Mouse (Mus musculus) stomach, embryonic 14.5 days (tissue): ENCODE measurements around the gene Bcas2. TPM values are rescaled to one million over a fixed set of nuclear protein-coding genes. Genes with fewer than 3 reads are reported as not detected.
"Not testable (repeated sequence)": the region's sequence is repeated elsewhere in the genome, so short reads cannot be mapped to it uniquely, and the experiment has no call there.

Experiments used
- ATAC-seq: fragments of 200-750 bp; cut with Nextera tagmentation; 2 replicates; pipeline ENCODE4 v1.8.0; 2017; ENCODE audit warnings: low read depth, moderate TSS enrichment; ENCODE audit not compliant: insufficient number of reproducible peaks, insufficient read depth, low FRiP score
- H3K27ac ChIP-seq: fragments of 300-500 bp; sonication (generic); 2 replicates; pipeline ENCODE4 v1.5.1; 2014; ENCODE audit warnings: mild to moderate bottlenecking, low read length, moderate library complexity, mixed read lengths
- H3K27me3 ChIP-seq: fragments of 300-500 bp; sonication (generic); 2 replicates; pipeline ENCODE4 v1.6.1; 2014; ENCODE audit warnings: low read length, control low read depth, mixed read lengths; ENCODE audit not compliant: control insufficient read depth, insufficient read depth
- H3K36me3 ChIP-seq: fragments of 300-500 bp; sonication (generic); 2 replicates; pipeline ENCODE4 v1.6.1; 2014; ENCODE audit warnings: mild to moderate bottlenecking, control low read depth, low read length, moderate library complexity, mixed read lengths; ENCODE audit not compliant: control insufficient read depth, insufficient read depth
- H3K4me1 ChIP-seq: fragments of 300-500 bp; sonication (generic); 2 replicates; pipeline ENCODE4 v1.6.1; 2014; ENCODE audit warnings: low read length, control low read depth, mixed read lengths; ENCODE audit not compliant: control insufficient read depth, insufficient read depth
- H3K4me2 ChIP-seq: fragments of 300-500 bp; sonication (generic); replicated peaks from 2 replicates; pipeline ENCODE4 v1.6.1; 2014; ENCODE audit warnings: low read depth, low read length, control low read depth
- H3K4me3 ChIP-seq: fragments of 300-500 bp; sonication (generic); 2 replicates; pipeline ENCODE4 v1.5.1; 2014; ENCODE audit warnings: low read depth, low read length, control low read depth
- H3K9ac ChIP-seq: fragments of 300-500 bp; sonication (generic); replicated peaks from 2 replicates; pipeline ENCODE4 v1.6.1; 2014; ENCODE audit warnings: low read depth, mild to moderate bottlenecking, control low read depth, low read length, moderate library complexity, mixed read lengths
- H3K9me3 ChIP-seq: fragments of 300-500 bp; sonication (generic); 2 replicates; pipeline ENCODE4 v1.6.1; 2016; ENCODE audit warnings: low read depth, low read length, control low read depth; ENCODE audit not compliant: control insufficient read depth
- WGBS: fragments of 180-500 bp; shearing (Covaris S2); extraction: QIAGEN DNeasy Blood & Tissue Kit; methylation state at CpG from one replicate; pipeline ENCODE4 v1.1.7; 2014; 5-methylcytosine and 5-hydroxymethylcytosine counted together
- polyA plus RNA-seq: library from polyadenylated mRNA; unstranded; fragments of >200 nt; fragmentation: Nextera tagmentation; extraction: Ambion mirVana; gene quantifications from 2 replicates; pipeline ENCODE4 v1.2.1, GENCODE M21; 2014

The Bcas2 gene
- polyA plus RNA-seq, 1 experiment from 2014 or later: 189 TPM

DNA sequence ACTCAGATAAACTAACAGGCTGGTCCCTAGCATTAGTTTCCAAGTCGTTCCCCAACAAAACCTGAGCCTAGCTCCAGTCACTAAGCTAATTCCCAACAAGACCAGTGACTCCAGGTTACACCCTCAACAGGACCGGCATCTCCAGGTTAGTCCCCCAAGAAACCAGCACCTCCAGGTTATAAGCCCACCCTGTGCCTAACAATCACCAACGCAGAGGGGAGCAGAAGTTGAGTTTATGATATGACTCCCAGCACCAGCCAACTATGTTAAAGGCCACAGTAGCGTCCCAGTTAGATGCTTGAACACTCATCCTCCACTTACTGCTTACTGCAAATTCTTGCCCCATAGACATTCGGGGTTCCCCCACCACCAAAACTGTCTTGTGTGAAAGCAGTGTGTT, 27.9 kb downstream of the Bcas2 start:
- ATAC-seq: no peak
- Histone ChIP-seq H3K9ac (no peak overlapping the region), H3K36me3 (no peaks in the 10 kb centered on the region), H3K4me2 (no peak overlapping the region), H3K4me1 (no peaks in the 10 kb centered on the region), H3K27ac (no peak overlapping the region), H3K27me3 (no peaks in the 10 kb centered on the region), H3K4me3 (no peak overlapping the region), H3K9me3 (no peaks in the 10 kb centered on the region)
- WGBS: 77% methylated on average over 5 of the region's 5 CpGs

DNA sequence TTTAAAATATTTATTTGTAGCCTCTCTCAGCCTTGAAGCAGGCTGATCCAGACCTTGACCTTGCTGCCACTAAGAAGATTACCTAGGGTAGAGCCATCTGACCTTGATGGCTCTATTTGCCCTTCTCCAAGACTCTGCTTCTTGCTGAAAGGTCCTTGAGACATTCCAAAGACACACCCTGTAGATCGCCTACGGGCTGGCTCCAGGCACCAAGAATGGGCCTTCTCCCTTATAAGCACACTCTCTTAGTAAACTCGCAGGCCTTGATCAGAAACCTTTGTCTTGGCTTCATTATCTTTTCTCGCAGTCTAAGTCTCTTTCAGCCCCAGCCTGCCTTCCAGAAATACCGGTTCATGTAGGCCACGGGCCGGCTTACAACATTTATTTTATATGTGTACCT, 29.6 kb downstream of the Bcas2 start:
- not testable (repeated sequence) for H3K27me3 ChIP-seq, H3K36me3 ChIP-seq, H3K9ac ChIP-seq, H3K4me2 ChIP-seq, H3K4me3 ChIP-seq, H3K9me3 ChIP-seq, H3K27ac ChIP-seq, ATAC-seq, H3K4me1 ChIP-seq
- WGBS: 89% methylated on average over 7 of the region's 7 CpGs

DNA sequence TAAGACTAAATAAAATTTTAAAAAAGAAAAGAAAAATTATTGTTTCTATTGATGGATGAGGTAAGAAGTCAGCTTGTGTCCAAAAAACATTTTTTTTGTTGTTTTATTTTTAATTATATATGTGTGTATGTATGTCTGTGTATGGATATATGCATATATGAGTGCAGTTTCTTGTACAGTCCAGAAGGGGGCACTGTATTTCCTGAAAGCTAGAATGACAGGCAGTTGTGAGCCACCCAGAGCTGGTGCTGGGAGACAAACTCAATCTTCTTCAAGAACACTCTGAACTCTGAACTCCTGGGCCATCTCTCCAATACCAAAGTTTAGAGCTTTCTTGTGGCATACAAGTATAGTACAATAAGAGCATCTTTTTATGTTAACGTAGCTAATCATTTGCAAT, 32.1 kb downstream of the Bcas2 start:
- no peaks in the 10 kb centered on the region for H3K27me3 ChIP-seq
- H3K4me3 ChIP-seq: no peak overlapping the region
- no peak overlapping the region for H3K4me2 ChIP-seq
- H3K9me3 ChIP-seq: no peaks in the 10 kb centered on the region
- no peaks in the 10 kb centered on the region for H3K36me3 ChIP-seq
- 94% methylated on average over 1 of the region's 1 CpGs for WGBS
- no peak overlapping the region for H3K9ac ChIP-seq
- no peaks in the 10 kb centered on the region for H3K4me1 ChIP-seq
- no peak overlapping the region for H3K27ac ChIP-seq
- ATAC-seq: no peak

DNA sequence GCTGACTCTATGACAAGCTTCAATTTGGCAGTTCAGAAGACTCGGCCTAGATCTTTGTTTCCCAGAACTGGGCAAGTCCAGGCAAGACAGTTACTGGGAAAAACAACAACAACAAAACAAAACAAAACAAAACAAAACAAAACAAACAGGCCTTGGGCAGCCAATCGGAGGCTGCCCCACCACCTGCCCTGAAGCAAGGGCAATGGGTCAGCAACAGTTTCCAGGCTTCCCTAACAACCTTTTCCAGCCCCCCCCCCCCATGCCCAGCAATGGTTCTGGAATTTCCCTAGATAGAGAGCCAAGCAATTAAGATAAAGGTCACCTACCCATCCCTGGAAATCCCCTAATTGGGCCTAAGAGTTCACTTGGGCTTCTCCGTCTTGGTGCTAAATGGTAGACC, 33.0 kb downstream of the Bcas2 start:
- H3K36me3 ChIP-seq: no peaks in the 10 kb centered on the region
- no peak overlapping the region for H3K4me2 ChIP-seq
- no peak overlapping the region for H3K9ac ChIP-seq
- H3K4me1 ChIP-seq: no peaks in the 10 kb centered on the region
- no peak overlapping the region for H3K4me3 ChIP-seq
- no peaks in the 10 kb centered on the region for H3K9me3 ChIP-seq
- no peaks in the 10 kb centered on the region for H3K27me3 ChIP-seq
- ATAC-seq: no peak
- H3K27ac ChIP-seq: no peak overlapping the region
- 91% methylated on average over 3 of the region's 3 CpGs for WGBS

DNA sequence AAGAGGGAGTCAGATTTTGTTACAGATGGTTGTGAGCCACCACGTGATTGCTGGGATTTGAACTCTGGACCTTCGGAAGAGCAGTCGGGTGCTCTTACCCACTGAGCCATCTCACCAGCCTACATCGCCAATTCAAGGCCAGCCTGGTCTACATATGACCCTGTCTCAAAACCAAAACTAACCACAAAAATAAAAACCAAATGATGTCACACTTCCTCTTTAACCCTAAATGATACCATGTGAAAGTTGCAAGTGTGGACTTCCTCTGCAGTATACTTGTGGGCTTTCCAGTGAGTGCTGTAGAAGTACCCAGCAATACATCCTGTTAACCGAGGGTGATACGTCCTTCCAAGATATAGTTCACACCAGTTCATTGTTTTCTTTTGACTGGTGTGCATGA, 34.9 kb downstream of the Bcas2 start:
- ATAC-seq: no peak
- no peak overlapping the region for H3K4me3 ChIP-seq
- H3K4me1 ChIP-seq: no peaks in the 10 kb centered on the region
- no peak overlapping the region for H3K9ac ChIP-seq
- no peaks in the 10 kb centered on the region for H3K36me3 ChIP-seq
- 87% methylated on average over 6 of the region's 6 CpGs for WGBS
- H3K9me3 ChIP-seq: no peaks in the 10 kb centered on the region
- H3K27me3 ChIP-seq: no peaks in the 10 kb centered on the region
- no peak overlapping the region for H3K4me2 ChIP-seq
- no peak overlapping the region for H3K27ac ChIP-seq

DNA sequence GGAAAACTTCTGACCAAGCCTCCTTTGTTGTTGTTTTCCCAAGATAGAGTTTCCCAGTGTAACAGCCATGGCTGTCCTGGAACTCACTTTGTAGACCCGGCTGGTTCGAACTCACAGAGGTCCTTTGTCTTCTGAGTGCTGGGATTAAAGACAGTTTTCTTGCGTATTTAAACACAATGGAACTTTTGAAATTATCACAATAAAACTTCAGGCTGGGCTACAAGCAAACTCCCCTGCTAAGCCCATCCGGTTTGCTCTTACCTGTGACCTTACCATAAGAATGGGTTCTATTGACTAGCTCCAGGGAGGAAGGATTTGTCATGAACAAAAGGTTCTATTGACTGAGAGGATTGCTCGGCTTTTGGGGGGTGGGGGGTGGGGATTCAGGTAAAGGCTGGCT, 36.3 kb downstream of the Bcas2 start:
- H3K27me3 ChIP-seq: no peaks in the 10 kb centered on the region
- no peak for ATAC-seq

DNA sequence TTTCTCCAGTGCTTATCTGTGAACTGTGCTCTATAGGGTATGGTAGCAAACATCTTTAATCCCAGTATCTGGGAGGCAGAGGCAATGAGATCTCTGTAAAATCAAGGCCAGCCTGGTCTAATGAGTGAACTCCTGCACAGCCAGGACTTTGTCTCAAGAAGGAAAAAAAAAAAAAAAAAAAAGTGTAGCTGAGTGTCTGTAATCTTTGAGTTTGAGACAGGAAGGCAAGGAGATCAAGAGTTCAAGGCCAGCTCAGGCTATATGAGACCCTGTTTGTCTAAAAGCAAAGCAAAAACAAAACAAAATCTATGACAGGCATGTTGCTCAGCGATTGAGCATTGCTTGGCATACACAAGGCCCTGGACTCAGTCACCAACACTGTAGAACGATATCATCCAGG, 36.8 kb downstream of the Bcas2 start:
- no peaks in the 10 kb centered on the region for H3K4me1 ChIP-seq
- no peak overlapping the region for H3K9ac ChIP-seq
- no peak overlapping the region for H3K27ac ChIP-seq
- no peaks in the 10 kb centered on the region for H3K36me3 ChIP-seq
- H3K27me3 ChIP-seq: no peaks in the 10 kb centered on the region
- H3K4me3 ChIP-seq: no peak overlapping the region
- no peak for ATAC-seq
- H3K4me2 ChIP-seq: no peak overlapping the region
- H3K9me3 ChIP-seq: no peaks in the 10 kb centered on the region
- 66% methylated on average over 2 of the region's 2 CpGs for WGBS

More for the DNA sequence above, 36.3 kb downstream of the Bcas2 start:
- H3K36me3 ChIP-seq: no peaks in the 10 kb centered on the region
- 65% methylated on average over 5 of the region's 5 CpGs for WGBS
- H3K4me2 ChIP-seq: no peak overlapping the region
- H3K9ac ChIP-seq: no peak overlapping the region
- H3K27ac ChIP-seq: no peak overlapping the region
- no peaks in the 10 kb centered on the region for H3K9me3 ChIP-seq
- no peak overlapping the region for H3K4me3 ChIP-seq
- H3K4me1 ChIP-seq: no peaks in the 10 kb centered on the region

DNA sequence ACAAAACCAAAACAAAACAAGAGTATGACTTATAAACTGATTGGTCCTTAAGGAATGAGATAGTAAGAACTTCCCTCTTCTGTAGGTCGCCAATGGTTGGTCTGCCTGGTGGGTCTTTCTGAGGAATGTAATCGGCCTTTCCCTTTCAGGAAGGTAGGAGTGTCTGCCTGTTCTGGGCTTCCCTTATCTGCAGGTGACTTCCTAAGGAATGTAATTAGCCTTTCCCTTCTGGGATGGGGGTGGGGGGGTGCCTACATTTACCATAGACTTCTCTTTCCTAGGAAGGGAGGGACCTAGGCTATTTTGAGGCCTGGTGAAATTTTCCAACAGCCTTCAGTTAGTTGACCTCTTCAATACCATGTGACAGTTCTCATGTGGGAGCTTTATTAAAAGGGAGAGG, 39.6 kb downstream of the Bcas2 start:
- no peaks in the 10 kb centered on the region for H3K27me3 ChIP-seq
- H3K36me3 ChIP-seq: no peaks in the 10 kb centered on the region
- WGBS: 73% methylated on average over 2 of the region's 2 CpGs
- no peak overlapping the region for H3K27ac ChIP-seq
- no peaks in the 10 kb centered on the region for H3K9me3 ChIP-seq
- no peak overlapping the region for H3K4me3 ChIP-seq
- no peak overlapping the region for H3K4me2 ChIP-seq
- no peak overlapping the region for H3K9ac ChIP-seq
- ATAC-seq: no peak
- H3K4me1 ChIP-seq: no peaks in the 10 kb centered on the region

DNA sequence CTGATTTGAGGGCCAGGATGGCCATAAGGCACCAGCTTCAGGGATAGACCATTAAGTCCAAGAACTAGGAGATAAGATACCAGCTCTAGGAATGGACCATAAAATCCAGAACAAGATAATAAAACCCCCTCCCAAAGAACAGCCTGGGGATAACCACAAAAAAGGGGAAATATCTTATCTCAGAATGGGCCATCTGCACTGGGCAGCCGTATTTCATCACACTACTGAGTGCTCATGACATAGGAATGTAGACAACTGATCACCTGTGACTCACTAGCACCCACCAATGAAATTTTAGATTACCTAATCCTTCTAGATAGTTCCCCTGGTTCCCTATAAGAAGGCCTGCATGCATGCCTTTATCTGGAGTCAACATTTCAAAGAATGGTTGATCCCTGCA, 40.7 kb downstream of the Bcas2 start:
- ATAC-seq: no peak
- no peak overlapping the region for H3K9ac ChIP-seq
- H3K27me3 ChIP-seq: no peaks in the 10 kb centered on the region
- H3K27ac ChIP-seq: no peak overlapping the region
- no peaks in the 10 kb centered on the region for H3K36me3 ChIP-seq
- H3K4me1 ChIP-seq: no peaks in the 10 kb centered on the region
- H3K4me2 ChIP-seq: no peak overlapping the region
- H3K4me3 ChIP-seq: no peak overlapping the region
- H3K9me3 ChIP-seq: no peaks in the 10 kb centered on the region
- WGBS: 71% methylated on average over 1 of the region's 1 CpGs
